Mouse (Mus musculus) lung, postnatal 0 days (tissue): ENCODE data around the gene Nr2f1. TPM values are rescaled to one million over a fixed set of nuclear protein-coding genes. Genes with fewer than 3 reads are reported as not detected.

ENCODE experiments used
- ATAC-seq: fragments of 200-750 bp; cut with Nextera tagmentation; 2 replicates; pipeline ENCODE4 v1.8.0; 2017; ENCODE audit warnings: moderate library complexity
- DNase-seq: peaks from one replicate; pipeline ENCODE4 v3.0.0-alpha.2; 2016; ENCODE audit warnings: low spot score
- H3K27ac ChIP-seq: fragments of 300-500 bp; sonication (generic); 2 replicates; pipeline ENCODE4 v1.5.1; 2014; ENCODE audit warnings: antibody characterized with exemption, mild to moderate bottlenecking, low read length, mixed read lengths
- H3K27me3 ChIP-seq: fragments of 300-500 bp; sonication (generic); replicated peaks from 2 replicates; pipeline ENCODE4 v1.6.1; 2014; ENCODE audit warnings: low read length, mixed read lengths; ENCODE audit not compliant: insufficient read depth
- H3K36me3 ChIP-seq: fragments of 300-500 bp; sonication (generic); 2 replicates; pipeline ENCODE4 v1.6.1; 2014; ENCODE audit warnings: low read length, mixed read lengths; ENCODE audit not compliant: insufficient read depth
- H3K4me1 ChIP-seq: fragments of 300-500 bp; sonication (generic); 2 replicates; pipeline ENCODE4 v1.6.1; 2014; ENCODE audit warnings: antibody characterized with exemption, low read depth, low read length, mixed read lengths; ENCODE audit not compliant: insufficient read depth
- H3K4me2 ChIP-seq: fragments of 300-500 bp; sonication (generic); replicated peaks from 2 replicates; pipeline ENCODE4 v1.6.1; 2014; ENCODE audit warnings: low read depth, mild to moderate bottlenecking, low read length, moderate library complexity, mixed read lengths
- H3K4me3 ChIP-seq: fragments of 300-500 bp; sonication (generic); 2 replicates; pipeline ENCODE4 v1.5.1; 2014; ENCODE audit warnings: low read depth, low read length
- H3K9ac ChIP-seq: fragments of 300-500 bp; sonication (generic); replicated peaks from 2 replicates; pipeline ENCODE4 v1.6.1; 2014; ENCODE audit warnings: low read depth, mild to moderate bottlenecking
- H3K9me3 ChIP-seq: fragments of 300-500 bp; sonication (generic); 2 replicates; pipeline ENCODE4 v1.6.1; 2016; ENCODE audit warnings: low read length, mixed read lengths
- CTCF ChIP-seq: IDR thresholded peaks from 2 replicates; pipeline ENCODE4 v1.5.1; 2016; ENCODE audit warnings: antibody characterized with exemption, mild to moderate bottlenecking
- EP300 ChIP-seq: IDR thresholded peaks from 2 replicates; pipeline ENCODE4 v1.6.1; 2016; ENCODE audit warnings: antibody characterized with exemption, mild to moderate bottlenecking, control low read depth
- WGBS: fragments of 180-500 bp; shearing (Covaris S2); extraction: QIAGEN DNeasy Blood & Tissue Kit; methylation state at CpG from one replicate; pipeline ENCODE4 v1.1.7; 2014; 5-methylcytosine and 5-hydroxymethylcytosine counted together
- polyA plus RNA-seq: library from polyadenylated mRNA; unstranded; fragments of >200 nt; fragmentation: Nextera tagmentation; extraction: Ambion mirVana; gene quantifications from 2 replicates; pipeline ENCODE4 v1.2.1, GENCODE M21; 2015

The Nr2f1 gene
- polyA plus RNA-seq, 1 experiment from 2014 or later = 4.0 TPM

DNA sequence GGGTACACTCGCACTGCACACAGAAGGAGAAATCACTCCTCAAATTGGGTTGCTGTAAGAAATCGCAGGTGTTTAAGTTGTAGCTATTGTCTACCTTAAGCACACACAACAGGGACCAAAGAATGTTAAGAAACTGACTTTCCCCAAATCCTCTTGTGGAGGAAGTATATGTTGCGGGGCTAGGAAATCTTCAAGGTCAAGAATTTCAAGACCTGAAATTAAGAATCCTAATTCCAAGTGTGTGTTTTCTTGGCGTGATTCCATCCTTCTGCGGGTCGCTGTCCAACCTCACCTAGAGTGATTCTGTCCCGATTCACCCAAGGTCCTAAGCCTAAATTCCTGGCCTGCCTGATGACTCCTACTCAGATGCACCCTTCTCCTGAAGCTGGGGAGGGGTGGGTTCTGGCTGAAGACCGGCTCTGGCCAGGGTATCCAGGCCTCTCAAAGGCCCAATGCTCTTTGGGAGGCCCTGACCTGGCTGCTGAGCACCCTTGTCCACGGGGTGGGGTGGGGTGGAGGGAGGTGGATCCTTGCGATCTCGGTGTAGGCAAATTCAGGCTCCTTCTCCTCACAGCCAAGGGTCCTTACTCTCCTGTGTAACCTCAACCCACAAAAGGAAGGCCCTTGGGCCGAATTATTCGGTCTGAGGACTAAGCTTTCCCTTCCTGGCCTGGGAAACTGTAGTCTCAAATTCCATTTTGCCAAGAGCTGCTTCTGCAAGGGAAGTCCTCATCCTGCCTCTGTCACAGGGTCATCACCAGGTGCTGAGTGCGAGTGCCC lies 11.9 kb upstream of the Nr2f1 start:
- ATAC-seq (no peak), DNase-seq (no peak)
- Histone ChIP-seq H3K9ac (no peak overlapping the region), H3K27me3 (0 out of 2 replicates have a peak, but pooled peaks cover 15% of the 10 kb centered on the region), H3K27ac (no peak overlapping the region), H3K9me3 (no peaks in the 10 kb centered on the region), H3K4me1 (0 out of 2 replicates have a peak, but pooled peaks cover 5% of the 10 kb centered on the region), H3K36me3 (no peaks in the 10 kb centered on the region), H3K4me2 (no peak overlapping the region), H3K4me3 (no peak overlapping the region)
- WGBS = 46% methylated on average over 14 of the region's 14 CpGs
- no peak for TF ChIP-seq CTCF
- TF ChIP-seq EP300 = no peak

DNA sequence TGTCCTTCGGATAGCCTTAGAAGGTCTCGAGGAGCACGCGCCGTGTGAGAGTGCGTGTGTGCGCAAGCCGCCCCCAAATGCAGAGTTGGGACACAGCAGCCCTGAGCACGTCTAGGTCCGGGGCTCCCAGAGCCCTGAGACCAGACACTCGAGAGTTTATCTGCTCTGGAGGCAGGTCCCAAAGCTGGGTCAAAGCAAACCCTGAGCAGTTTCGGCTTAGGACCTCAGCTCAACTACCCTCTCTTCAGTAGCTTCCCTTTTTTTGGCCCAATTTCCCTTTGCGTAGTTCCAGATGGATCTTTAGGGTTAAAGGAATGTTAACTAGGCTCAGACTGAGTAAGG lies 11.2 kb upstream of the Nr2f1 start:
- ATAC-seq = no peak
- H3K9ac ChIP-seq = no peak overlapping the region

DNA sequence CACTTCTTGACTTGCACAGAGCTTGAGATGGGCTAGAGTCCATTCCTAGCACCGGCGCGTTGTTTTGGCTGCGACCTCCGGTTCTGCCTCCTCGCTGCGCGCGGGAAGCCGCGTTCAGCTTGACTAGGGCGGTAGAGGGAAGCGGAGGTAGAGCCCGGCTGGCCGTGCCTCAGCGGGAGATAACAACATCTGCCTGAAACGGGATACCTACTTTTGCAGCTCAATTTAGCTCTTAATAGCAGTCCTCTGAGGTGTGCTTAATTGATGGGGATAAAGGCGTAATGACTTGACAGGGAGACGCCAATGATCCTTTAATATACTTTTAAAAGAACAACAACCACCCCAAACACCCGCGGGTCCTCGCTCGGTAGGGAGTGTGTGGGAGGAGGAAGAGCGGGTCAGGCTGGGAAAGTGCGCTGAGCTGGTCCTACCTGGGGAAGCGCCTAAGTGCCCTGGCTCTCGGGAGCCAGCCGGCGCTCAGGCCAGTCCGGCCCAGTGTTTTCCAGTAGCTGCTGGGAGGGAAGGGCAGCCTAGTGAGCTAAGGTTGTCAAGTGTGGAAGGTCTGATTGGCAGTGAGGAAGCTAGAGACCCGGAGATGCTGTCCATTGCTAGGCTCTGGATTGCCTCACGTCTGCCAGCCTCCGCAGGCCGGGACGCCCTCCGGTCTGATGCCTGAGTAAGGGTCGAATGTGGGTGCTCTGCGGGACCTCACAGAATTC lies 10.6 kb upstream of the Nr2f1 start:
- TF ChIP-seq EP300 = no peak
- TF ChIP-seq CTCF = no peak
- Histone ChIP-seq H3K36me3 (no peaks in the 10 kb centered on the region), H3K4me1 (0 out of 2 replicates have a peak, but pooled peaks cover 5% of the 10 kb centered on the region), H3K9me3 (no peaks in the 10 kb centered on the region), H3K9ac (no peak overlapping the region), H3K27me3 (0 out of 2 replicates have a peak, but pooled peaks cover 15% of the 10 kb centered on the region), H3K27ac (no peak overlapping the region), H3K4me3 (peak overlapping the region; percentile 31), H3K4me2 (peak overlapping the region; percentile 61)
- WGBS = 2% methylated on average over 38 of the region's 38 CpGs
- DNase-seq = no peak
- peak; percentile 32; the same call in 1 of the 2 replicates for ATAC-seq

More for the DNA sequence above, 11.2 kb upstream of the Nr2f1 start:
- H3K27ac ChIP-seq = no peak overlapping the region
- H3K4me3 ChIP-seq = no peak overlapping the region; the same call in 1 of the 2 replicates
- H3K36me3 ChIP-seq = no peaks in the 10 kb centered on the region
- no peaks in the 10 kb centered on the region for H3K9me3 ChIP-seq
- TF ChIP-seq EP300 (no peak), CTCF (no peak)
- 0 out of 2 replicates have a peak, but pooled peaks cover 15% of the 10 kb centered on the region for H3K27me3 ChIP-seq
- H3K4me1 ChIP-seq = 0 out of 2 replicates have a peak, but pooled peaks cover 5% of the 10 kb centered on the region
- 23% methylated on average over 13 of the region's 13 CpGs for WGBS
- DNase-seq = no peak
- peak overlapping the region; percentile 61; the same call in 1 of the 2 replicates for H3K4me2 ChIP-seq

DNA sequence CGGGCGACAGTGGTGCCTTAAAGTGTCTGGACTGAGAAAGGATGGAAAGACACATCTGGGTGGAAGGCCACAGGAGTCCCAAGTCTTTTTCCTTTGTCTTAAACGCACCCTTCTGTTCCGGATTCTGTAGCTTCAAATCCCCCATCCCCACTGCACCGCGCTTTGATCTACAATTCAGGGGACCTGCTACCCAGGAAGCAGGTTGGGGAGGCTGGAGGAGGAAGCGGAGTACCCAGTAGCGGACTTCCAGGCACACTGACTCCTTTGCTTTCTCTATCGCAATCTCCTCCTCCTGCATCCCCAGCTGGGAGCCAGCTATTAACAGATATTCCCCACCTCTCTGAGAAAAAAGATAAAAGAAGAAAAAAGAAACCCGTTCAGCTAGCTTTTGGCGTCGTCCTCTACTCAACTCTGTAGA lies 10.1 kb upstream of the Nr2f1 start:
- Histone ChIP-seq H3K9ac (no peak overlapping the region), H3K4me3 (peak overlapping the region; percentile 31), H3K4me2 (peak overlapping the region; percentile 61), H3K36me3 (no peaks in the 10 kb centered on the region), H3K27ac (no peak overlapping the region), H3K9me3 (no peaks in the 10 kb centered on the region), H3K27me3 (0 out of 2 replicates have a peak, but pooled peaks cover 15% of the 10 kb centered on the region), H3K4me1 (0 out of 2 replicates have a peak, but pooled peaks cover 5% of the 10 kb centered on the region)
- no peak for DNase-seq
- ATAC-seq = no peak
- 7% methylated on average over 12 of the region's 12 CpGs for WGBS
- TF ChIP-seq CTCF = no peak
- TF ChIP-seq EP300 = no peak

DNA sequence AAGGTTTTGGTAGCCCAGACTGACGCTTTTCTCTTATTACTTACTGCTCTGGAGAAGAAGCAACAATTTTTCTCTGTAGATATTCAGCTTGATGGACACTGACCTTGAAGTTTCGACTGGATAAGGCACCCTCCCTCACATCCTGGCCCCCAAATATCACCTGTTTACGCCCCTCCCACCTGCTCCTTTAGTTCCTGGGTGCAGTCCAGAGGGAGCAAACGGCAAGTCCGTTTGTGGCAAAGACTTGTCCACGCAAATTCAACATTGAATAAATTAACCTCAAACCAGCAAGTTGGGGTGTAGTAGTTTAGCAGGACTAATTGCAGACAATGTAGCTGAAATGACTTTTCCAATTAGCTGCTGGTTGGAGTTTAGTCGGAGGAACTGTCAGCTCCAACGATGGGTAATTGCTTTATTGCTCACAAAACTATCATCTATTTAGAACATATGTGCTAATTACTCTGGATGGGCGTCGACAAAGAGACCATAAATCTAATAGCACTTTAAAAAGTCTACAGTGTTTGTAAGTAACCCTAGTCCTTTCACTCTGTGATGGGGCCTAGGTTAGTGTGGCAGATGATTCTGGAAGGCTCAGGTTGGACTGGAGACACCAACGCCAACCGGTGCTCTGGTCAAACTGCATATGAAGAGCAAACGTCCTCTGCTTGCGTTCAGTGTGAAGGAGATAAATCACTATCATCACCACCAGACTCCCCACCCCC lies 9.3 kb upstream of the Nr2f1 start:
- H3K27me3 ChIP-seq = 0 out of 2 replicates have a peak, but pooled peaks cover 15% of the 10 kb centered on the region
- TF ChIP-seq CTCF (no peak), EP300 (no peak)
- no peak for DNase-seq
- no peaks in the 10 kb centered on the region for H3K9me3 ChIP-seq
- H3K9ac ChIP-seq = no peak overlapping the region
- WGBS = 42% methylated on average over 14 of the region's 14 CpGs
- H3K4me3 ChIP-seq = no peak overlapping the region
- ATAC-seq = no peak
- no peak overlapping the region for H3K4me2 ChIP-seq
- H3K36me3 ChIP-seq = no peaks in the 10 kb centered on the region
- no peak overlapping the region for H3K27ac ChIP-seq
- 0 out of 2 replicates have a peak, but pooled peaks cover 5% of the 10 kb centered on the region for H3K4me1 ChIP-seq
